ENCODE assay signal across 8 mouse cellular contexts in the genomic region with DNA sequence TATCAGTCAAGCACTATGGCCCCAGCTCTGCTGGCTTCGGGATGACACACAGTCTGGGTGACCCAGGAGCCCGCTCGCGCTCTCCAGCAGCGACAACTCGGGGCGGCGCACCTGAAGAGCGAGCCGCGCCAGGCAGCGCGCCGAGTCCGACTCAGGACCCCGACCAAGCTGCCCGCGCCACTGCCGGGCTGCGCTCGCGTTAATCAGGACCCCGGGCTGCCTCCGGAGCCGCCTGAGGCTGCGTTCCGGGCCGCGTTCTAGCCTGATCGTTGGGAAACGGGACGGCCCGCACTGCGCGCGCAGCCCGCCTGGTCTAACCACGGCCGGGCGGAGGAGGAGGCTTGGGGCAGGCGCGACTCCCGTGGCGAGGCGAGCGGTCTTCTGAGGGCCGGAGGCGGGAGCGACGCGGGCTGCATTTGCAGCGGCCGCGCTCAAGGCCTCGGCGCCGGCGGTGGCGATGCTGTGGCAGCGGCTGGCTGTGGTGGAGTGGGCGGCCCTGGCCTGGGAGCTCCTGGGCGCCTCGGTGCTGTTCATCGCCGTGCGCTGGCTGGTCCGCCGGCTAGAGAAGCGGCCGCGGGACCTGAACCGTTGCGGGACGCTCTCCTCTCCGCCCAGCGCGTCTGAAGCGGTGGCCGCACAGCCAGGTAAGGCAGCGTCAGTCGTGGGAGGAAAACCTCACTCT. TPM values are rescaled to one million over a fixed set of nuclear protein-coding genes. Genes with fewer than 3 reads are reported as not detected.
DNase-seq lines count a peak whose midpoint lies in the region; ATAC-seq lines count a peak whose summit lies in the region.

A gene (plus strand): TSS at position 225 of the 682 bp plus-strand sequence.

- peak; percentile 93 for ATAC-seq in heart, embryonic 14.5 days (ENCODE audit: insufficient number of reproducible peaks, insufficient read depth, low FRiP score, low read depth)
- peak; percentile 97 for ATAC-seq in liver, embryonic 13.5 days (ENCODE audit: low read depth)
- ATAC-seq in stomach, embryonic 16.5 days (ENCODE audit: insufficient read depth, low FRiP score), result peak; percentile 98

- H3K27ac ChIP-seq in brown adipose tissue, adult 24 weeks (replicated peaks; ENCODE audit: low read depth, low read length), result peak within 1 kb of the TSS; percentile 77
- H3K27ac ChIP-seq in heart, embryonic 14.5 days (replicated peaks in 1 of 2; ENCODE audit: control insufficient read depth in 1 of 2, insufficient read depth in 1 of 2, low read depth in 2 of 2, low read length in 2 of 2), result peak within 1 kb of the TSS; percentile 96
- peak within 1 kb of the TSS; percentile 99 for H3K27ac ChIP-seq in liver, embryonic 13.5 days
- H3K27ac ChIP-seq in stomach, embryonic 16.5 days (ENCODE audit: low read length), result peak within 1 kb of the TSS; percentile 98

- H3K9me3 ChIP-seq in heart, embryonic 14.5 days (ENCODE audit: control insufficient read depth, low read length), result no peaks in the 10 kb centered on the region
- no peaks in the 10 kb centered on the region for H3K9me3 ChIP-seq in liver, embryonic 13.5 days (replicated peaks)
- H3K9me3 ChIP-seq in stomach, embryonic 16.5 days (replicated peaks; ENCODE audit: control insufficient read depth, low read length), result no peaks in the 10 kb centered on the region

- peak within 1 kb of the TSS; percentile 77 for H3K4me2 ChIP-seq in heart, embryonic 14.5 days (ENCODE audit: low read length)
- peak within 1 kb of the TSS; percentile 76 for H3K4me2 ChIP-seq in liver, embryonic 13.5 days
- H3K4me2 ChIP-seq in stomach, embryonic 16.5 days (ENCODE audit: low read depth, low read length), result peak within 1 kb of the TSS; percentile 72

- H3K4me3 ChIP-seq in brown adipose tissue, adult 24 weeks (ENCODE audit: insufficient read depth, low read depth, low read length), result peak within 1 kb of the TSS; percentile 89
- H3K4me3 ChIP-seq in heart, embryonic 14.5 days (ENCODE audit: control insufficient read depth in 1 of 2, insufficient read depth in 1 of 2, low read depth in 1 of 2, low read length in 2 of 2), result peak within 1 kb of the TSS; percentile 97 to 99
- peak within 1 kb of the TSS; percentile 92 for H3K4me3 ChIP-seq in liver, embryonic 13.5 days (replicated peaks)
- peak within 1 kb of the TSS; percentile 68 for H3K4me3 ChIP-seq in stomach, embryonic 16.5 days (replicated peaks; ENCODE audit: low read length)

- no peaks in the 10 kb centered on the region for H3K27me3 ChIP-seq in heart, embryonic 14.5 days (ENCODE audit: control insufficient read depth, insufficient read depth, low read length)
- H3K27me3 ChIP-seq in liver, embryonic 13.5 days, result no peaks in the 10 kb centered on the region
- H3K27me3 ChIP-seq in stomach, embryonic 16.5 days (ENCODE audit: control insufficient read depth, insufficient read depth, low read length), result no peaks in the 10 kb centered on the region

- peak within 1 kb of the TSS; percentile 98 for H3K9ac ChIP-seq in heart, embryonic 14.5 days (ENCODE audit: low read length)
- H3K9ac ChIP-seq in liver, embryonic 13.5 days, result peak within 1 kb of the TSS; percentile 97
- H3K9ac ChIP-seq in stomach, embryonic 16.5 days (ENCODE audit: low read length), result peak within 1 kb of the TSS; percentile 97

- under 1% methylated on average over 71 of the region's 81 CpGs for WGBS in heart, embryonic 14.5 days
- WGBS in liver, embryonic 13.5 days (ENCODE audit: insufficient replicate concordance), result under 1% methylated on average over 76 of the region's 81 CpGs
- WGBS in stomach, embryonic 16.5 days, result under 1% methylated on average over 81 of the region's 81 CpGs

- DNase-seq in CD4-positive, CD25-positive, alpha-beta regulatory T cell, adult 2 months (ENCODE audit: low read depth, low spot score), result peak; percentile 95
- DNase-seq in fibroblast of lung, adult 2 months (ENCODE audit: low read depth), result peak; percentile 59
- DNase-seq in kidney, postnatal 14 days, result peak; percentile 95
- peak; percentile 94 for DNase-seq in liver, embryonic 13.5 days
- DNase-seq in neural tube, embryonic 10.5 days (ENCODE audit: extremely low spot score, low spot score), result peak; percentile 95

- peaks cover 37% of the 10 kb centered on the region for H3K36me3 ChIP-seq in heart, embryonic 14.5 days (ENCODE audit: control insufficient read depth, insufficient read depth, low read length)
- peaks cover 22% of the 10 kb centered on the region for H3K36me3 ChIP-seq in liver, embryonic 13.5 days
- H3K36me3 ChIP-seq in stomach, embryonic 16.5 days (ENCODE audit: control insufficient read depth, insufficient read depth, low read length), result 0 out of 2 replicates have a peak, but pooled peaks cover 2% of the 10 kb centered on the region

- peaks cover 8% of the 10 kb centered on the region for H3K4me1 ChIP-seq in brown adipose tissue, adult 24 weeks (ENCODE audit: control insufficient read depth, insufficient read depth, insufficient read length, low read length)
- peaks cover 2 to 13% of the 10 kb centered on the region in 2 experiments; a peak in 3 of 4 replicates for H3K4me1 ChIP-seq in heart, embryonic 14.5 days (ENCODE audit: control insufficient read depth in 2 of 2, insufficient read depth in 2 of 2, low read length in 2 of 2)
- H3K4me1 ChIP-seq in liver, embryonic 13.5 days (replicated peaks), result peaks cover 29% of the 10 kb centered on the region
- H3K4me1 ChIP-seq in stomach, embryonic 16.5 days (ENCODE audit: control insufficient read depth, insufficient read depth, low read length), result peaks cover 19% of the 10 kb centered on the region

RNA-seq across cellular contexts. Expression of the gene that starts here (rescaled TPM):
- 10.3 and 17.3 TPM in 2 replicates for polyA plus RNA-seq in brown adipose tissue, adult 24 weeks (2012; ENCODE audit: insufficient read depth, insufficient read length, missing spikeins)
- 25.4 and 27.3 TPM in 2 replicates for polyA plus RNA-seq in heart, embryonic 14.5 days (2014; fragmentation: Nextera tagmentation; extraction: Ambion mirVana)
- polyA plus RNA-seq in liver, embryonic 13.5 days (2015; fragmentation: Nextera tagmentation; extraction: Ambion mirVana), result 13.5 and 15.9 TPM in 2 replicates
- 19.6 and 23.9 TPM in 2 replicates for polyA plus RNA-seq in stomach, embryonic 16.5 days (2015; fragmentation: Nextera tagmentation; extraction: Ambion mirVana)

Comparison
In these comparisons a context has a peak if more than half of its experiments do, and no peak if none do; other contexts are left out.
1. Peak in every context shown above with its lines: DNase-seq, ATAC-seq, H3K4me3 ChIP-seq and H3K27ac ChIP-seq.